Mouse (Mus musculus): ENCODE measurements around the gene Nifk. TPM values are rescaled to one million over a fixed set of nuclear protein-coding genes. Genes with fewer than 3 reads are reported as not detected.

Nifk gene
- polyA plus RNA-seq (2014; fragmentation: Illumina TruSeq; extraction: RNeasy Lipid Tissue Mini Kit (QIAGEN cat#74804)), result 176 TPM

GRCm38 (mm10) chr1:118321661-118322201, at the start of gene Nifk:
Gene Nifk, plus strand, starts transcription at chr1:118321839.

GRCm38 (mm10) chr1:118311622-118312326, 9.9 kb upstream of the Nifk start, which contains the start of gene Tsn:
Gene Tsn, minus strand, starts transcription at chr1:118311739.

Other genes starting within 250 kb of the Nifk start
- 0.88 TPM for gene Gm29106, start 145.3 kb upstream of the Nifk start, polyA plus RNA-seq (2014; fragmentation: Illumina TruSeq; extraction: RNeasy Lipid Tissue Mini Kit (QIAGEN cat#74804))
- 184 TPM for gene Tsn, start 10.1 kb upstream of the Nifk start, polyA plus RNA-seq (2014; fragmentation: Illumina TruSeq; extraction: RNeasy Lipid Tissue Mini Kit (QIAGEN cat#74804))
- 48.0 TPM for gene Clasp1, start 67.2 kb downstream of the Nifk start, polyA plus RNA-seq (2014; fragmentation: Illumina TruSeq; extraction: RNeasy Lipid Tissue Mini Kit (QIAGEN cat#74804))